Mouse (Mus musculus) heart, postnatal 0 days (tissue): ENCODE data around the gene Tmem269.

Experiments
- CTCF ChIP-seq: IDR thresholded peaks from 2 replicates; pipeline ENCODE4 v1.5.1; 2016; ENCODE audit warnings: antibody characterized with exemption, control low read depth, low read depth
- EP300 ChIP-seq: IDR thresholded peaks from 2 replicates; pipeline ENCODE4 v1.6.1; 2016; ENCODE audit warnings: antibody characterized with exemption, low read depth

DNA sequence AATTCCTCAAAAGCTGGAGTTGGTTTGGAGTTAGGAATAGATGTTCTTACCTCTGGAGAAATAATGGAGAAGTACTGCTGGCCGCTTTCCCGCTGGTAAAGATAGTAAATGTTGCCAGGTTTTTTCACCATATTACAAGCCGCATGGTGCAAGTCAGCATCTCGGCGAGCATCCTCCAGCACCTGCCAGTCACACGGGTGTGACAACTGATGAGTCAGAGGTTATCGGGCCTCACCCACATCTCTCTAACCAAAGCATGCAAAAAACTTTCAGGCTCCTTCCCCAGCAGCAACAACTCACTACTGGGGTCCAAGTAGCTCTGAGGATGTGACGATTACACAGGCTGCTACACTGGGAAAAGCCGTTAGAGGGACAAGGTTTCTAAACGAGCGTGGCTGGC lies 8.7 kb upstream of the Tmem269 start:
- TF ChIP-seq CTCF (no peak), EP300 (no peak)
